Mouse (Mus musculus) cortical plate, adult 2 months (tissue): ENCODE results near the gene Grin2b. TPM values are rescaled to one million over a fixed set of nuclear protein-coding genes. Genes with fewer than 3 reads are reported as not detected.
A peak's percentile ranks its signal among the peaks of the same experiment; 100 is the strongest.

Experiments used
- H3K27ac ChIP-seq: fragments of 200-500 bp; 2 replicates; pipeline ENCODE4 v1.5.1; 2012; ENCODE audit warnings: low read length, control low read depth, inconsistent platforms; ENCODE audit not compliant: insufficient read depth
- H3K4me1 ChIP-seq: fragments of 200-500 bp; 2 replicates; pipeline ENCODE4 v1.6.1; 2011; ENCODE audit warnings: low read length; ENCODE audit not compliant: control insufficient read depth, insufficient read depth
- H3K4me3 ChIP-seq: fragments of 200-500 bp; 2 replicates; pipeline ENCODE4 v1.5.1; 2011; ENCODE audit warnings: mild to moderate bottlenecking, low read length, control low read depth; ENCODE audit not compliant: insufficient read depth
- CTCF ChIP-seq: fragments of 200-500 bp; IDR thresholded peaks from 2 replicates; pipeline ENCODE4 v1.5.1; 2011; ENCODE audit warnings: mild to moderate bottlenecking, control low read depth, low read length; ENCODE audit not compliant: insufficient read depth; ENCODE audit errors: extremely low read depth
- POLR2A ChIP-seq: fragments of 200-500 bp; IDR thresholded peaks from 2 replicates; pipeline ENCODE4 v1.6.1; 2011; ENCODE audit warnings: mild to moderate bottlenecking, low read length, control low read depth; ENCODE audit not compliant: insufficient read depth; ENCODE audit errors: extremely low read depth
- polyA plus RNA-seq: library from polyadenylated mRNA; depleted of rRNA; stranded (reverse); fragments of >200 nt; gene quantifications from 2 replicates; pipeline ENCODE4 v1.2.3, GENCODE M21; 2012

Grin2b gene
- polyA plus RNA-seq, 1 experiment = 44.7 TPM

DNA sequence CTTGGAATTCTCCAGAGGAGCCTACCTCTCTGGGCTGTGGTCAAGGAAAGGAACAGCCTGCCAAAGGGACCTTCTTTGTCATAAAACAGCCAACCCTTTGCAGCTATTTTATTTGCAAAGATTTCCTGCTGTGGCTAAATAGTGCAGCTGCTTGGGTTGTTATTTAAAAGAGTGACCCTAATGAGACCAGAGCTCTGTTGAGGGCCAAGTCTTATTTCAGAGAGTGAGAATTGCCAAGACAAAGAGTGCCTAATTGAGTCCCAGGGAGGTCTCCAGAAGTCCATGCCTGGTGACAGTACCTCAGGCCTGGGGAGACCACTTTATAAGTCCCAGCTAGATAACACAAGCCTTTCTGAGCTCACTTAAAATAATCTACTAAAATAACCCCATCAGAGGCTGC lies 255.6 kb downstream of the Grin2b start:
- peaks cover 15% of the 10 kb centered on the region for H3K4me1 ChIP-seq
- no peak overlapping the region for H3K4me3 ChIP-seq
- peak overlapping the region; percentile 42; the same call in 1 of the 2 replicates for H3K27ac ChIP-seq
- no peak for TF ChIP-seq CTCF
- no peak for TF ChIP-seq POLR2A

DNA sequence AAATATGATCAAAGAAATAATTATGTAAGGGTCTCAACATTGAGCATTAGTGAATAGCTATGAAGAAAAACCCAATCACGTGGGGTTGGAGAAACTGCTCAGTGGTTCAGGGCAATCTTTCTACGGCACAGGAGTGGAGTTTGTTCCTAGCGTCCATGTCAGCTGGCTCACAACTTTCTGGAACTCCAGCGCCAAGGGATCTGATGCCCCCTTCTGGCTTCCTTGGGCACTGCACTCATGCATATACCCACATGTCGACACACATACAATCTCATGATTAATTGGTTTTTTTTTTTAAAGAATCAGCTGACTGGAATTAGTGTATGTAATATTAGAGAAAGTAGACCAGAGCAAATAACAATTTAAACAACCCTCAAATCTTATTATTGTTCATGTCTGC lies 258.7 kb downstream of the Grin2b start:
- Histone ChIP-seq H3K4me3 (no peak overlapping the region), H3K4me1 (peaks cover 18% of the 10 kb centered on the region), H3K27ac (no peak overlapping the region)
- TF ChIP-seq CTCF = no peak
- TF ChIP-seq POLR2A = no peak

DNA sequence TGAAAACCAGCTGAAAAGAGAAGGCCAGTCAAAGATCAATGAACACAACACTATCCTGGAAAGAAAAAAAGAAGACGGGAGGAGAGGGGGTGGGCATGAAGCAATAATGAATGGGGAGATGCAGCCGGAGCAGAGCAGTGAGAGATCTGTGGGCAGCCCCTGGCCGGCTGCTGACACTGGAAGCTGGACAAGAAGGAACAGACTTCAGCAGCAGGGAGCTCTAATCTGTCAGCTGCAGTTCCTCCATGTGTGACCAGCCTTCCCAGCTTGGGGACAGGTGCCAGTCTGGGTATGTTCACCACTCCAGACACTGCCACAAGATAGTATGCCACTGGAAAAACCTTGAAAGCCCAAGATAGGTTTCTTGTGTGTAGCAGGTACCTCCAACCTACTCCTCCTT lies 261.2 kb downstream of the Grin2b start:
- H3K4me3 ChIP-seq = no peak overlapping the region
- peaks cover 16% of the 10 kb centered on the region for H3K4me1 ChIP-seq
- 0 out of 2 replicates have a peak overlapping the region, but pooled peaks have one; percentile 31 for H3K27ac ChIP-seq
- TF ChIP-seq POLR2A (no peak), CTCF (no peak)

DNA sequence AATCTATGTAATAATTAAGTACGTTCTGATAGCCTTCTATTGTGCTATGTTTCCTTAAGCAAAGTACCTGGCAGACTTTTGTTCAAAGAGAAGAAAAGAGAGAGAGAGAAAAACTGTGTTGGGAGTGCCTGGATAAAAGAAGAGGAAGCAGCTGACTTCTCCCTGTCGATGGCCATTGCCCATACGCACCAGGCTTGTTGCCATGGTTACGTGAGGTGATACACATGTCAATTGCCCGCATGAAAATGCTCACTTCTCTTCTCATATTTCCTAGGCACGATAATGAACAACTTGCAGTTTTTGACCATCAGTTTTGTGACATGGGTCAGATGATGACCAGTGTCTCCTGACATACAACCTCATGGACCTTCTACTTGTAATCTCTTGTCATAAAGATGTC lies 262.2 kb downstream of the Grin2b start:
- Histone ChIP-seq H3K4me1 (peaks cover 19% of the 10 kb centered on the region), H3K4me3 (no peak overlapping the region), H3K27ac (no peak overlapping the region)
- no peak for TF ChIP-seq CTCF
- TF ChIP-seq POLR2A = no peak

DNA sequence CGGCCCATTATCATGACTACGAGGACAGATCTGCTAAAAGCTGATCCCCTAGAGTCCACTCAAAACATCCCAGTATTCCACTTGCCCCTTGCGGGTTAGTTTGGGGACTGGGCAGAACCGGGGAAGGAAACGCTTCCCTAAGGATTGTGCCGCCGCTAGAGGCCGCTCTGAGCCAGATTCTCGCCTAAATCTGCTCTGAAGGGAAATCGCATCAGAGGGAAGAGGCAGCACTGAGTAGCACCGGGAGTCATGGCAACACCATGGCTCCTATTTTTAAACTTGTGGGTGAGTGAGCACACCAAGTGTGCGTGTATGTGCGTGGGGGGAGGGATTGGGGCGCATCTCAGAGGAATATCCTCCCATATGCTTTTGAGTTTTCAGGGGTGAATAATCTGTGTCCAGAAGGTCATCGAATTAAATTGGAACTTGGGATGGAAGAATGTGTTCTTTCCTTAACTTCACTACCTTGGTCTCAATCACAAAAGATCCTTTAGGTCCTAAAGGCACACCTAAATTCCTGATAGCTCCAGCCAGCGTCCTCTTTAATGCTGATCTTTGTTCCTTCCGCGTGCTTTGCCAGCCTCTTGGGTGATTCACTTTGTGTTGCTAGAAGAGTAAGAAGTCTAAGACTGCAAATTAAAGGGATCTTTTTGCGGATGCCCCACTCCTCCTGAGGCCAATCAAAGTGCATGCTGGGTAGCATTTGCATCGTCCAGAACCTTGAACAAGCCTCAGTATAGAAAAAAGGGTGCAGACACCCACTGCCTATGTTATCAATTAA lies 265.6 kb downstream of the Grin2b start:
- Histone ChIP-seq H3K27ac (peak overlapping the region; percentile 91), H3K4me1 (peaks cover 24% of the 10 kb centered on the region), H3K4me3 (no peak overlapping the region)
- 0 out of 2 replicates have a peak, but pooled peaks have one; percentile 16 for TF ChIP-seq POLR2A
- TF ChIP-seq CTCF = peak; percentile 84

DNA sequence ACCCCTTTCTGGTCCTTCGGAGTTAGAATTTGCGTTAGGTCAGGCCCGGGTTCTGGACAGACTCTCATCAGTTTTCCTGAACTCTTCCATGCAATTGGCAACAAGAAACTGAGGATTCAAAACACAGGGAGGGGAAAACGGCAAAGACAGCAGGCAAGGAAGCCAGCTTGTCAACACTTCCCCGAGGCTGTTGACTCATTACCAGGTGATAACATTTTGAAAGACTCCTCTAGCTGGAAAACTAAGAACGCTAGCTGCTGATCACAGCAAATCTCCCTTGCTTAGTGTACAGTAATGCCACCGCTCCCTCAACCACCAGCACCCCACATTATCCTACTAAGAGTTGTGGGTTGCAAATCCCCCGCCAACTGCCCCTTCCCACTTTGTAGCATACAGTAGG lies 266.2 kb downstream of the Grin2b start:
- Histone ChIP-seq H3K27ac (peak overlapping the region; percentile 45), H3K4me3 (no peak overlapping the region), H3K4me1 (peaks cover 24% of the 10 kb centered on the region)
- no peak for TF ChIP-seq CTCF
- TF ChIP-seq POLR2A = no peak

DNA sequence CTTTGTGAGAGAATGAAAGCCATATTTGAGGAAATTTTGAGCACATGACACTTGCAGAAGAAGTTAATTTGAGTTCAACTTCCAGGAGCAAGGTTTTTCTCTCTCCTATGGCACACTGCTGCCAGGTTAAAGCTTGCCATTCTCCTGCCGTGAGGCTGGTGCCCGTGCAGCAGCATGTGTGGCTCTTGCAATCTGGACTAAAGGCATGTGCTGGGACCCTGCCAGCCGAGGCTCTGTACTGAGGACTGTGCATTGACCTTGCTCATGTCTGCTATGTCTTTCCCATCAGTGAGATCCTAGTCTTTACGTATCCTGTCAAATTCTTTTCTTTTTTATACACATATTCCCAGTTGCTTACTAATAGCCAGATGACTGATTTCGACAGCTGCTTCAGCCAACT lies 268.9 kb downstream of the Grin2b start:
- TF ChIP-seq POLR2A = no peak
- TF ChIP-seq CTCF = no peak
- H3K4me3 ChIP-seq = no peak overlapping the region
- peak overlapping the region; percentile 37 for H3K27ac ChIP-seq
- H3K4me1 ChIP-seq = peaks cover 25% of the 10 kb centered on the region

DNA sequence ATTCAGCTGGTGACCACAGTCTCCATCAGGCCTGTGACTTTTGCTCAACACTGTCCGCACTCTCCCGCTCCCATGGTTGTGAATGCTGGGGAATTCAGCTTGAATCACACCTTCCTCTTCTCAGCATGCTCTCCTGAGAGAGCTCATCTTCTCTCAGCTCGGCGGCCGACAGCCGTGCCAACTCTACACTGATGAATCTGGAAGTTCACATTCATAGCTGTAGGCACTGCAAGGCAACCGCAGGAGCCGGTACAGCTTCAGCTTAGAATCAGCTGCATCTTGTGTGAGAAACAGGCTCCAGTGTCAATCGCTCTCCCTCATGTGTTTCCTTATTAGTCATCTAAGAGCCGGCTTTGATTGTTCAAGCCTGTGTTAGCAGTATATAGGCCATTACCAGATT lies 272.9 kb downstream of the Grin2b start:
- no peak overlapping the region for H3K4me3 ChIP-seq
- H3K4me1 ChIP-seq = peaks cover 17% of the 10 kb centered on the region
- peak overlapping the region; percentile 17; the same call in 1 of the 2 replicates for H3K27ac ChIP-seq
- TF ChIP-seq POLR2A (peak; percentile 26; the same call in 1 of the 2 replicates), CTCF (no peak)

DNA sequence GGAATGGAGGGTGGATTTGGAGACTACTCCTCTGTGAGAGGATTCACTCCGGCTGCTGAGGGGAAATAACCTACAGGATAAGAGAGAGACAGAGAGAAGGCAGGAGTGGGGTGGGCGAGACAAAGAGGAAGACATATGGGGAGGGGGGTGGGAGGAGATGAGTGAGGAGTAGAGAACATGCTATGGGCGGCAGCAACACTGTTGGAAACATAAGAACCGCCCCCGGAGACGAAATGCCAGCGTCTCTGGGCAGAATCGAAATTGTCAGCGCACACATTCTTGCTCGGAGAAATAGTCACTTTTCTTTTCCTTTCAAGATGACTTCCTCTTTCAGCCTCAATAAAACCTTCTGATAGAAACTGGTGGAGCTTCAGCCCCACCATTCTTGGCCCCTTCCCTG lies 274.1 kb downstream of the Grin2b start:
- Histone ChIP-seq H3K4me3 (no peak overlapping the region), H3K27ac (peak overlapping the region; percentile 61; the same call in 1 of the 2 replicates), H3K4me1 (peaks cover 16% of the 10 kb centered on the region)
- 0 out of 2 replicates have a peak, but pooled peaks have one; percentile 31 for TF ChIP-seq POLR2A
- no peak for TF ChIP-seq CTCF

DNA sequence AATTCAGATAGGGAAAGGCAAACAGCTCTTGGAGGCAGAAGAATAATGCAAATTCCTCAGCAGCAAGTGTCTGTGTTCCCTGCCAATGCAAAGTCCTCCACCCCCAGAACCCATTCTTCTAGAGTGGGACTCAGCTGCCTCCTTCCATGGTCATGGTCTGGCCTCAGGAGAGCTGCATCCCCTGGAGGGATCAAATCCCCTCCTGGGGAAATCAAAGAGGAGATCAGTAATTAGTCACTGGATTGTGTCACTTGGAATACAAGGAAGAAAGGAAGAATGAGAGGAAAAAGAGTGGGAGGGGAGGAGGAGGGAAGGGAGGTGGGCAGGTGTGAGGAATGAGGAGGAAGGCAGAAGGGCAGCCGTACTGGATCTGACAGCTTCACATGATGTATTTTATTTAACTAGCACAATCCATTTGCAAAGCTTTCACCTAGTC lies 278.5 kb downstream of the Grin2b start:
- no peak overlapping the region for H3K4me3 ChIP-seq
- no peak overlapping the region for H3K27ac ChIP-seq
- TF ChIP-seq POLR2A = no peak
- TF ChIP-seq CTCF = no peak
- H3K4me1 ChIP-seq = peaks cover 16% of the 10 kb centered on the region
